Mouse (Mus musculus): ENCODE measurements around the gene Ucp3. TPM values are rescaled to one million over a fixed set of nuclear protein-coding genes. Genes with fewer than 3 reads are reported as not detected.

The Ucp3 gene
- total RNA-seq, 2 experiments from 2014 or later, result 2.4 to 2.5 TPM

DNA sequence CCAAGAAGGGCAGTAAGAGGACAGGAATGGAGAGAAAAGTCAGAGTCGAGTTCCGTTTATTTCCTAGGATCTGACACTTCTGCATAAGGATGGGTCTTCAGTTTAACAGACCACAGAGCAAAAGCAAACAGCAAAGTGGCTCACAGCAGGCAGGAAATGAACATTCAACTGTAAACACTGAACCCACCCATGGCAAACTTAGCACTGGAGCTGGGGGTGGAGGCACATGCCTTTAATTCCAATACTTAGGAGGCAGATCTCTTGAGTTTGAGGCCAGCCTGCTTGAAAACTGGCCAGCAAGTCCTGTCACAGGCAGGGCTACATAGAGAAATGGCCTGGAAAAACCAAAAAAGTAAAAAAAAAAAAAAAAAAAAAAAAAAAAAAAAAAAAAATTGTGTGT is 60.7 kb downstream of the Ucp3 start:
- intact Hi-C loops (cut with DNase I), result no loop called here
- DNase-seq (ENCODE audit: low spot score in 2 of 2), result no peak

DNA sequence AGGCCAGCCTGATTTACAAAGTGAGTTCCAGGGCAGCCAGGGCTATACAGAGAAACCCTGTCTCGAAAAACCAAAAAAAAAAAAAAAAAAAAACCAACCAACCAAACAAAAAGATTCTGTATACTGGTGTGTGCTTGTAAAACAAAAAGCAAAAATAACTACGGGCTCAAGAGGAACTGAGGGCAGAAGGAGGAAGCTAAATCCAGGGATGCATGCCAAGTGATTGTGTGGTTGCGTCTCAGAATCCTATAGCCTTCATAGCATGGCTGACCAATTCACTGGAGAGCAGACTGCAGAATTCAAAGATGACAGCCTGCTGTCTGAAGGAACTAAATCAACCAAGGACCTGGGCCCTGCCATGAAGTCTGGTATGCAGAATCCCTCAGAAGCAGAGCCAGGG is 61.4 kb downstream of the Ucp3 start:
- DNase-seq (ENCODE audit: low spot score in 2 of 2), result no peak
- intact Hi-C loops (cut with DNase I), result no loop called here

DNA sequence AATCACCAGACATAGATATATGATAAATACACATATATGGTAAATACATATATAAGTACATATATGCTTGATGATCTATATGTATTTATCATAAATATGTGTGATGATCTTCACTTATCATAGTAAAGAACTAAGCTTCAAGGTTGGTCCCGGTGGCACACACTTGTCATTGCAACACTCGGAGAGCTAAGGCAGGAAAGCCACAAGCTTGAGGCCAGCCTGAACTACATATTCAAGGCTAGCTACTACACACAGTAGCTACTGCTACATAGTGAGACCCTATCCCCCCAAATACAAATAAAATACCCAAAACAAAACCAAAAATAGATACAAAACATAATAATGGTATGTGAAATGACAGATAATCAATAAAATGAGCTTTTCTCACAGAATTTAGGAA is 63.0 kb downstream of the Ucp3 start:
- intact Hi-C loops (cut with DNase I), result loop anchor here (5.0 kb wide), 1 partner anchor 46 kb away; no protein-coding TSS in a partner anchor
- DNase-seq (ENCODE audit: low spot score in 2 of 2), result no peak

Other genes with a start within 250 kb of the Ucp3 start
- gene Pgm2l1, start 245.6 kb upstream of the Ucp3 start, total RNA-seq (2021), result 100 to 1,000 TPM; 303 to 336 TPM
- 1 to 10 TPM; 6.0 TPM for gene P4ha3, start 187.5 kb upstream of the Ucp3 start, total RNA-seq (2021)
- gene C2cd3, start 100.8 kb upstream of the Ucp3 start, total RNA-seq (2021), result 10 to 100 TPM; 20.4 to 21.5 TPM
- 100 to 1,000 TPM; 202 to 218 TPM for gene Ppme1, start 100.7 kb upstream of the Ucp3 start, total RNA-seq (2021)
- 10 to 100 TPM; 77.1 to 78.9 TPM for gene Ucp2, start 20.3 kb downstream of the Ucp3 start, total RNA-seq (2021)
- gene Dnajb13, start 42.0 kb downstream of the Ucp3 start, total RNA-seq (2021), result under 1 TPM; 0.25 to 0.60 TPM
- 10 to 100 TPM; 10.2 to 11.2 TPM for gene Coa4, start 64.1 kb downstream of the Ucp3 start, total RNA-seq (2021)
- gene Rab6a, start 134.4 kb downstream of the Ucp3 start, total RNA-seq (2021), result 100 to 1,000 TPM; 394 to 433 TPM
- 10 to 100 TPM; 64.9 to 66.2 TPM for gene Mrpl48, start 135.3 kb downstream of the Ucp3 start, total RNA-seq (2021)
- 100 to 1,000 TPM; 111 to 128 TPM for gene Plekhb1, start 189.4 kb downstream of the Ucp3 start, total RNA-seq (2021)
- 100 to 1,000 TPM; 229 to 230 TPM for gene Fam168a, start 233.6 kb downstream of the Ucp3 start, total RNA-seq (2021)